Mouse (Mus musculus) thymus, postnatal 14 days (tissue): ENCODE data around the gene Tceal8.
"Not testable (repeated sequence)": the region's sequence is repeated elsewhere in the genome, so short reads cannot be mapped to it uniquely, and the experiment has no call there.

Source experiments
- DNase-seq: peaks from one replicate; pipeline ENCODE4 v3.0.0; 2021

Gene Tceal8

GRCm38 (mm10) chrX:136172118-136172551 lies at the start of gene Tceal8:
Gene Tceal8, minus strand, starts transcription at chrX:136172342.
- peak; percentile 37 for DNase-seq

- no peak for DNase-seq
These were observed 44.2 kb upstream of the Tceal8 start for GRCm38 (mm10) chrX:136216303-136216702.

- DNase-seq: peak; percentile 18
These were observed 42.9 kb upstream of the Tceal8 start, which contains the start of the genes Tceal7 and Bex1 for GRCm38 (mm10) chrX:136214729-136215677. Gene Tceal7, plus strand, starts transcription at chrX:136214779. Gene Bex1, minus strand, starts transcription at chrX:136215513.

- DNase-seq: no peak
These were observed 41.3 kb upstream of the Tceal8 start for GRCm38 (mm10) chrX:136213396-136213795.

GRCm38 (mm10) chrX:136204406-136204805 lies 32.3 kb upstream of the Tceal8 start:
- no peak for DNase-seq

GRCm38 (mm10) chrX:136203664-136204066 lies 31.5 kb upstream of the Tceal8 start, which contains the start of gene Tceal5:
Gene Tceal5, minus strand, starts transcription at chrX:136203876.
- DNase-seq: no peak

GRCm38 (mm10) chrX:136203257-136203656 lies 31.1 kb upstream of the Tceal8 start:
- DNase-seq: no peak

- DNase-seq: peak; percentile 55
These were observed 24.7 kb upstream of the Tceal8 start for GRCm38 (mm10) chrX:136196873-136197272.

- DNase-seq: no peak
These were observed 23.2 kb upstream of the Tceal8 start for GRCm38 (mm10) chrX:136195193-136195944.

- DNase-seq: no peak
These were observed 11.0 kb upstream of the Tceal8 start for GRCm38 (mm10) chrX:136183107-136183506.

GRCm38 (mm10) chrX:136180897-136181553 lies 8.9 kb upstream of the Tceal8 start:
- peak; percentile 57 for DNase-seq

GRCm38 (mm10) chrX:136172786-136173185 lies 644 bp upstream of the Tceal8 start:
- DNase-seq: no peak

- DNase-seq: peak; percentile 12
These were observed 689 bp downstream of the Tceal8 start for GRCm38 (mm10) chrX:136171189-136172117.

GRCm38 (mm10) chrX:136170625-136171024 lies 1.5 kb downstream of the Tceal8 start:
- no peak for DNase-seq

GRCm38 (mm10) chrX:136144195-136144594 lies 27.9 kb downstream of the Tceal8 start:
- no peak for DNase-seq

- no peak for DNase-seq
These were observed 28.4 kb downstream of the Tceal8 start for GRCm38 (mm10) chrX:136143711-136144110.

GRCm38 (mm10) chrX:136141385-136141784 lies 30.8 kb downstream of the Tceal8 start:
- DNase-seq: no peak

GRCm38 (mm10) chrX:136139640-136140004 lies 32.5 kb downstream of the Tceal8 start:
- DNase-seq: not testable (repeated sequence)

- DNase-seq: not testable (repeated sequence)
These were observed 33.1 kb downstream of the Tceal8 start, which contains the start of gene Bex4 for GRCm38 (mm10) chrX:136138827-136139639. Gene Bex4, plus strand, starts transcription at chrX:136138996.

GRCm38 (mm10) chrX:136135559-136135958 lies 36.6 kb downstream of the Tceal8 start:
- no peak for DNase-seq

GRCm38 (mm10) chrX:136127744-136128064 lies 44.4 kb downstream of the Tceal8 start:
- DNase-seq: peak; percentile 40
